Mouse (Mus musculus) urinary bladder, postnatal 36 days (tissue): Measurements from ENCODE around the gene Cacnb2.

ENCODE experiments used
- DNase-seq, 2 experiments: peaks; one replicate each; pipeline ENCODE4 v3.0.0; 2022; ENCODE audit warnings: low spot score in 2 of 2, mixed read lengths in 1 of 2

The Cacnb2 gene

GRCm38 (mm10) chr2:14862981-14863380 lies 260.1 kb downstream of the Cacnb2 start:
- no peak for DNase-seq

DNA sequence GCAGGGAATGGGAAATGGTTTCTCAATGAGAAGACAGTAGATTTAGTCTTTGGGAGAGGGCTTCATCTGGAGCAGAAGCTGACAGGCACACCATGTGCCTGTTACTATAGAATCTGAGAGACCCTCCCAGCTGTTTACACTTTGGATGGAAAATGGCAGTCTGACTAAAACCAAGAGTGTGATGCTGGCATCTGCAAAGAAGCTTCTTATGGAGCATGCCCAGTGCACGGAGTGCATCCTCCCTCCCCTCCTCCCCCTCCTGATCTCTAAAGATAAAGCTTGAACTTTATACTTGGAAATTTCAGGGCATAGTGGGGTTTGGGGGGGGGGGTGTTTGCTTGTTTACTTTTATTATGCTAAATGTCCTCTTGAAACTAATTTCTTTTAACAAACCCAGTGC lies 270.2 kb downstream of the Cacnb2 start:
- DNase-seq: no peak

GRCm38 (mm10) chr2:14873701-14874181 lies 270.9 kb downstream of the Cacnb2 start:
- DNase-seq: no peak

- no peak for DNase-seq
Measured at GRCm38 (mm10) chr2:14874281-14875037, 271.6 kb downstream of the Cacnb2 start.

DNA sequence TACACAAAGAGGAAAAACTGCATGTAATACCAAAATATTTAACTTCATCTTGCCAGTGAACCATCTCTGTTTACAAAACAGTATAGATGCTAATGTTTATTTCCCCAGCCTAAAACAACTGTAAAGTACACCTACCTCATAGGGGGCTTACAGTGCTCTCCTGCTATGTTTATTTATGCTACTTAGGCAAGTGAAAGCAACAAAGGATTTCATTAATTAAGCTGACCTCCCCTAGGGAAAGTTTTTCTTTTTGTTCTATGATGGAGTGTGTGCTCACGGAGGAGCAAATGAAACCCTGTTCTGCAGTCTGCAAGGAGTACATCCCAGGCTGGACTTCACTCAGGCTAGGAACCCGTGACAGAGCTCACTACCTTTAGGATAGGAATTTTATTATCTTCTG lies 272.2 kb downstream of the Cacnb2 start:
- no peak for DNase-seq

DNA sequence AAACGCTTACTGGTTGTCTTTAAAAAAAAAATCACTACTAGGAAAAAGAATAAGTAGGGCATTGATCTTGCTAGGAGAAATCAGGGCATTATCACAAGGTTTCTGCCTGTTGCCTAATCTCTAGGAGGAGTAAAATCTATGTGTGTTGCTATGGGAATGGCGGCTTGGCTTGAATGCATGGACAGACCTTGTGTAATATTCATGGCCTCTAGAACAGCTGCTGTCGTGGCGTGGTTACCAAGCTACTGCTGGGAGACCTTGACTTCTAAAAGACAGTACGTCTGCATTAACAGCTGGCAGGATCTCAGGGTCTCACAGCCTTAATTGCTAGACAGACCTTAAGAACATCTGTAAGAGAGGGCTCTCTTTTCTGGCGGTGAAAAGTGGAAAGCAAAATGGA lies 272.7 kb downstream of the Cacnb2 start:
- DNase-seq: no peak

- DNase-seq: no peak
Measured at GRCm38 (mm10) chr2:14878953-14879352, 276.1 kb downstream of the Cacnb2 start.

DNA sequence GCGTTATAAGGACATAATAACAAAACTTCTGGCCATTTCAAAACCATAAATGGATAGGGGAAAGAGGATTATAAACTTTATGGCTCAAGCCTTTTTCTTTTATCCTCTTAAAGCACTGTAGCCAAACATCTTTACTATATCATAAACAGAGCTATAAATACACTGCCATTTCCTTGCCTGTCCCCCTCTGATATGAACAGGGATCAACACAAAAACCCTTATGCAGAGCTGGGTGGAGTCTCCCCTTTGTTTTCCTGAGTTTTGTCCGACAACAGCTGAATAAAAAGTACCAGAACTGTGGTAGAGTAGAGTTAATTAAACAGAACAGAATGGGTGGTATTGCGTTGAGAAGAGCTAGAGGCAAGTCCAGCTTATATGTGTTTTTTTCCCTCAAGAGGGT lies 280.6 kb downstream of the Cacnb2 start:
- no peak for DNase-seq

- no peak for DNase-seq
Measured at GRCm38 (mm10) chr2:14888406-14889195, 285.7 kb downstream of the Cacnb2 start.

DNA sequence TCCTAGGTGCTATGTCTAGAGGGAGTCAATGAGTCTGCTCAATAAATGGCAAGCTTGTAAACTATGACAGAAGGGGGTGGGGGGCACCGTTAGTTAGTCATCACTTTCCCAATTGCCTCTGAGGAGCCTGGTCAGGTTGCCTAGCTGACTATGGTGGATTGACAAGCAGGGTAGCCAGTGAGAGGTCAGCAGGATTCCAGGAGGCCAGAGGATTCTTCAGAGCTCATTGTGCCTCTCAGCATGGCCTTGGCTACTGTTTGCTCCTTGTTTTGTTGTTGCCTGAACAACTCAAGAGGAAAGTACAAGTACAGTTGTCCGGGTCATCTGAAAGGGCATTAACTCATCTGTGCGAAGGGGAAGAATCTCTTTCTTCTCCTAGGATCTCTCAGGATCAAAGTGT lies 300.9 kb downstream of the Cacnb2 start:
- DNase-seq: no peak

- no peak for DNase-seq
Measured at GRCm38 (mm10) chr2:14904865-14905264, 302.0 kb downstream of the Cacnb2 start.

DNA sequence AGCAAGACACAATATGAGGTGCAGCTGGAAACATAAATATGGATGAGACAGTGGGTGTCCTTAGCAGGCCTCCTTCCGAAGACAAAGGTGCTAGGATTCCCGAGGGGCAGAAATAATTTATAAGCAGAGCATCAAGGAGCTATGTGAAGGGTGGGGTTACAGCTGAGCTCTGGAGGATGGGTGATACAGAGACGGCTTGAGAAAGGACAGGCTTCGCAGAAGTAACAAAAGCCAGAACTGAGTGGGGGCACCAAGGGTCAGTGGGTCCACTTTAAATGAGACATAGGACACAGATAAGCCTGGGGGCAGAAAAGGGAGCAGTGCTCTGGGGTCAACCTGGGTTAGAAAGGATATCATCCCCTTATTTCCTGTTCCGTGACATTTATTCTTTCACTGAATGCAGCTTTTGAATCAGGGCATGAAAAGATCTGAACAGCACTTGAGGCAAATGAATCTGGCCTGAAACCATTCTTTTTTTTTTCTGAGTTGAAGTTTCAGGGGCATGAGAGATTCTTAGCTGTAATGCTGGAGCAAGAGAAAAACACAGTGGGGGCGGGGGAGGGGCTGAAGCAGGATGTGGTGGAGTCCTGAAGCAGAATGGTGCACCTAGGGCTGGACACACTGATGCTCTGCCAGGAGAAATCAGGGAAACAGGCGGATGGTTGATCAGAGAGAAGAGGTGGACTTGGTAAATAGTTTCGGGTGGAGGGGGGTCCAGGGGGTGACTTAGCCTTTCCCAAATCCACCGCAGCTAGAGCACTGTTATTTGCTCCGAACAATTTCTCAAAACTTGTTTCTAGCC lies 304.4 kb downstream of the Cacnb2 start:
- DNase-seq: no peak

DNA sequence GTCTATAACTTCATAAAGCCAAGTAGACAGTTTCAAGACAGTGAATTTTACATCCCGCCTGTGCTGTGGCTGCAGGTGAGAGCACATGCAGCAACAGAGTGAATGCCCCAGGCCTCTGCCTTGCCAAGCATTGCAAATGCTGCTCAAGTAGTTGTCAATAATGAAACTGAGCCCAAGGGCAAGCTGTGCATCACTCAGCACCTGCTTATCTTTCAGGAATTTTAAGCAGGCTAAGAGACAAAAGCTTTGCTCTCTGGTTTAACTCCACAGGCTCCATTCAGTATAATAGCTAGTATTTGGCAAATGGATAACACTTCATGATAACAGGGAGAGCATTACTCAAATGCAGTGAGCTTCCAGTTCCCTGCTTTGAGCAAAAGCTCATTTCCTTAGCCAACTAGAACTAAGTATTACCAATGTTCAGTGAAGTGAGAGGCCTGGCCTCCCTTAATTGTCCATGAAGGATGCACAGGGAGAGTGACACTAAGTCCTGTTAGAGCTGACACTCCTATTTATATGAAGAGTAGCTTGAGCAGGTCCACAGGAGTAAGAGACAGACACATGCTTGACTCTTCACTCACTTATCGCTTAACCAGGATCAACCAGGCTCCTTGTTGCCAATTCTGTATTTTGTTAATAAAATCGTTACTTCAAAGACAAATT lies 314.8 kb downstream of the Cacnb2 start:
- DNase-seq: no peak

GRCm38 (mm10) chr2:14929866-14930265 lies 327.0 kb downstream of the Cacnb2 start:
- no peak for DNase-seq

GRCm38 (mm10) chr2:14931968-14932367 lies 329.1 kb downstream of the Cacnb2 start:
- DNase-seq: no peak

GRCm38 (mm10) chr2:14936492-14936891 lies 333.6 kb downstream of the Cacnb2 start:
- no peak for DNase-seq

DNA sequence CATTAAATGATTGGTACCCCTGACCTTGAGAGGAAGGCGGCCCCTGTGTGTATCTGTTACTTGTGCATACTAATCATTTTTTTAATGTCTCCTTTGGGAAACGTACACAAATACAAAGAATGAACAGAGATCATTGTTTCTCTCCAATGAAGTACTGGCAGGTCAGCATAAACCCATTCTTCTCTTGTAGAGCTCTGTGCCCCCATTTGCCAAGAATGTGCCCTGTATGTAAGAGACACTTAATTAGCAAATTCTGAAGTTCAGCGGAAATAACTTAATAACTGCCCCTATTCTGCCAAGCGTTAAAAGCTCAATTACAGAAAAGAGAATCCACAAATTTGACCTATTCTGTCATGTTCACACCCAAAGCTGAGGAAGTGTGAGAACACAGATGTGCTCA lies 339.4 kb downstream of the Cacnb2 start:
- no peak for DNase-seq

- DNase-seq: no peak
Measured at GRCm38 (mm10) chr2:14943691-14944357, 340.9 kb downstream of the Cacnb2 start.

- no peak for DNase-seq
Measured at GRCm38 (mm10) chr2:14953090-14953489, 350.2 kb downstream of the Cacnb2 start.

DNA sequence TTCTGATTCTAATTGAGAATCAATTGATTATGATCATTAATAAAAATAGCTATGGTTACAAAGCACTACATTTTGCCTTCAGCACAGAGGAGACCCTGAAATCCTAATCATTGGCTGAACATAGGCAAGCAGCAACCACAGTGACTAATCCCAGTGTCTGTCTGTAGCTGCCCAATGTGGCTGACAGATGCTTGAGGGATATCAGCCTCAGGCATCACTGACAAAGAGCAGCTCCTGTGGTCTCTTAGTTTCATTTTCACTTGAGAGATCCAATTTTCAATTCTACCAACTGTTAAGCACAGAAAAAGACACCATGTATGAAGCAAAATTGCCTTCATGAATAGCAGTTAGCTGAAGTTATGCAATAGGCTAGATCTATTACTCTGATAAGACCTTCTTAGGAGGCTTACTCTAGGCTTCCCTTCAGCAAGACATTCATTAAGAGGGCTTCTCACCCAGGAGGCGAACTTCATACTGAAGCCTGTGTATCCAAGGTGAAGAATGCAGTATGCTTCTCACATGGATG lies 358.1 kb downstream of the Cacnb2 start:
- DNase-seq: no peak

GRCm38 (mm10) chr2:14961493-14961892 lies 358.6 kb downstream of the Cacnb2 start:
- no peak for DNase-seq
